Mouse (Mus musculus) bone marrow macrophage, adult 2 months (primary cell): ENCODE measurements around the gene Pafah2.

Experiments
- CTCF ChIP-seq: IDR thresholded peaks from 2 replicates; pipeline ENCODE4 v1.5.1; 2012; ENCODE audit warnings: low read depth, mild to moderate bottlenecking, low read length, moderate library complexity
- POLR2A ChIP-seq: IDR thresholded peaks from 2 replicates; pipeline ENCODE4 v1.6.1; 2012; ENCODE audit warnings: mild to moderate bottlenecking, low read depth, low read length, borderline replicate concordance

DNA sequence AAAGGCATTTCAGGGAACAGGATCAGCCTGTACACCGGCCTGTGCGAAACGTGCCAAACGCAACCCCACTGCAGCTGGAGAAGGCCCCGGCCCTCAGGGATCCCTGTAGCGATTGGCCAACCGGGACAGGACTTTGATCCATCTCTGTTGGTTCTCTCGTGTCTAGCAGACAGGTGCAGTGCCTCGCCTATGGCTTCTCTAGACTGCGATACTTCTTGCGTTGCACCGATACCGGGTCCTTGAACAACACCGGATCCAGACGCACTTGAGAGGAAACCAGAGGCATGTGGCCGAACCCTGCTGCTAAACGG is 38.7 kb upstream of the Pafah2 start:
- TF ChIP-seq POLR2A (no peak), CTCF (no peak)
